Mouse (Mus musculus): ENCODE data around the gene Slc27a1.

Slc27a1 gene

GRCm38 (mm10) chr8:71554644-71555043 lies 14.0 kb upstream of the Slc27a1 start:
- DNase-seq (ENCODE audit: low spot score in 2 of 2) = no peak

GRCm38 (mm10) chr8:71558071-71558957 lies 10.4 kb upstream of the Slc27a1 start, which contains the start of gene Tmem221:
TSS of gene Tmem221 (minus strand) at chr8:71558871.
- no peak for DNase-seq (ENCODE audit: low spot score in 2 of 2)

- DNase-seq (ENCODE audit: low spot score in 2 of 2) = peak; percentile 47 to 55
Measured at GRCm38 (mm10) chr8:71558958-71559690, 9.6 kb upstream of the Slc27a1 start.

GRCm38 (mm10) chr8:71560071-71560470 lies 8.6 kb upstream of the Slc27a1 start:
- no peak for DNase-seq (ENCODE audit: low spot score in 2 of 2)

GRCm38 (mm10) chr8:71560765-71561164 lies 7.9 kb upstream of the Slc27a1 start:
- DNase-seq (ENCODE audit: low spot score in 2 of 2) = no peak

- DNase-seq (ENCODE audit: low spot score in 2 of 2) = peak in 1 of 2 experiments; percentile 44
Measured at GRCm38 (mm10) chr8:71561401-71561800, 7.3 kb upstream of the Slc27a1 start.

- DNase-seq (ENCODE audit: low spot score in 2 of 2) = peak; percentile 63 to 78
Measured at GRCm38 (mm10) chr8:71562751-71563150, 5.9 kb upstream of the Slc27a1 start.

- no peak for DNase-seq (ENCODE audit: low spot score in 2 of 2)
Measured at GRCm38 (mm10) chr8:71563992-71564391, 4.7 kb upstream of the Slc27a1 start.

- no peak for DNase-seq (ENCODE audit: low spot score in 2 of 2)
Measured at GRCm38 (mm10) chr8:71566501-71566900, 2.2 kb upstream of the Slc27a1 start, which contains the start of gene Nxnl1. TSS of gene Nxnl1 (minus strand) at chr8:71566601.

GRCm38 (mm10) chr8:71567587-71567986 lies 1.1 kb upstream of the Slc27a1 start:
- DNase-seq (ENCODE audit: low spot score in 2 of 2) = no peak

- DNase-seq (ENCODE audit: low spot score in 2 of 2) = no peak
Measured at GRCm38 (mm10) chr8:71568941-71569340, 259 bp downstream of the Slc27a1 start.

- peak; percentile 85 to 89 for DNase-seq (ENCODE audit: low spot score in 2 of 2)
Measured at GRCm38 (mm10) chr8:71569366-71570290, 946 bp downstream of the Slc27a1 start.

- peak; percentile 90 to 92 for DNase-seq (ENCODE audit: low spot score in 2 of 2)
Measured at GRCm38 (mm10) chr8:71570291-71570954, 1.7 kb downstream of the Slc27a1 start.

- DNase-seq (ENCODE audit: low spot score in 2 of 2) = no peak
Measured at GRCm38 (mm10) chr8:71572077-71572476, 3.4 kb downstream of the Slc27a1 start.

GRCm38 (mm10) chr8:71572847-71573633 lies 4.4 kb downstream of the Slc27a1 start:
- peak; percentile 69 to 81 for DNase-seq (ENCODE audit: low spot score in 2 of 2)

GRCm38 (mm10) chr8:71574426-71574825 lies 5.7 kb downstream of the Slc27a1 start:
- no peak for DNase-seq (ENCODE audit: low spot score in 2 of 2)

- no peak for DNase-seq (ENCODE audit: low spot score in 2 of 2)
Measured at GRCm38 (mm10) chr8:71575020-71575419, 6.3 kb downstream of the Slc27a1 start.

- no peak for DNase-seq (ENCODE audit: low spot score in 2 of 2)
Measured at GRCm38 (mm10) chr8:71577856-71578387, 9.2 kb downstream of the Slc27a1 start.

- no peak for DNase-seq (ENCODE audit: low spot score in 2 of 2)
Measured at GRCm38 (mm10) chr8:71579009-71579408, 10.3 kb downstream of the Slc27a1 start.

- peak; percentile 67 for DNase-seq (ENCODE audit: low spot score in 2 of 2)
Measured at GRCm38 (mm10) chr8:71579476-71579875, 10.8 kb downstream of the Slc27a1 start.

Data from heart, adult 9 months (tissue).